Mouse (Mus musculus) megakaryocyte, adult 5-6 weeks (primary cell): ENCODE results near the gene Rho. TPM values are rescaled to one million over a fixed set of nuclear protein-coding genes. Genes with fewer than 3 reads are reported as not detected.
A peak's percentile ranks its signal among the peaks of the same experiment; 100 is the strongest.

Experiments used
- ATAC-seq: 2 replicates; pipeline ENCODE4 v1.8.0; 2016; ENCODE audit warnings: mild to moderate bottlenecking, inconsistent platforms; ENCODE audit not compliant: poor library complexity, severe bottlenecking
- total RNA-seq, 2 experiments: library from RNA; stranded (forward) in 1 of 2; stranded (reverse) in 1 of 2; fragments of 153-499, 151-499 nt in 1 of 2; fragments of 221-1000, 200-1000 nt in 1 of 2; gene quantifications; 2 replicates each; pipeline versions ENCODE4 v1.2.3 to v1.2.4; 2015 to 2017

Rho gene
- total RNA-seq (2015) (0.41 TPM in 1 of 2 replicates, not detected in the other), total RNA-seq (2017) (0.04 TPM in 1 of 2 replicates, not detected in the other)

DNA sequence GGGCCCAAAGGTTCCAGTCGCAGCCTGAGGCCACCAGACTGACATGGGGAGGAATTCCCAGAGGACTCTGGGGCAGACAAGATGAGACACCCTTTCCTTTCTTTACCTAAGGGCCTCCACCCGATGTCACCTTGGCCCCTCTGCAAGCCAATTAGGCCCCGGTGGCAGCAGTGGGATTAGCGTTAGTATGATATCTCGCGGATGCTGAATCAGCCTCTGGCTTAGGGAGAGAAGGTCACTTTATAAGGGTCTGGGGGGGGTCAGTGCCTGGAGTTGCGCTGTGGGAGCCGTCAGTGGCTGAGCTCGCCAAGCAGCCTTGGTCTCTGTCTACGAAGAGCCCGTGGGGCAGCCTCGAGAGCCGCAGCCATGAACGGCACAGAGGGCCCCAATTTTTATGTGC lies at the start of gene Rho:
Gene Rho, plus strand, starts transcription at position 110 of the 400 bp plus-strand sequence.
- no peak for ATAC-seq

DNA sequence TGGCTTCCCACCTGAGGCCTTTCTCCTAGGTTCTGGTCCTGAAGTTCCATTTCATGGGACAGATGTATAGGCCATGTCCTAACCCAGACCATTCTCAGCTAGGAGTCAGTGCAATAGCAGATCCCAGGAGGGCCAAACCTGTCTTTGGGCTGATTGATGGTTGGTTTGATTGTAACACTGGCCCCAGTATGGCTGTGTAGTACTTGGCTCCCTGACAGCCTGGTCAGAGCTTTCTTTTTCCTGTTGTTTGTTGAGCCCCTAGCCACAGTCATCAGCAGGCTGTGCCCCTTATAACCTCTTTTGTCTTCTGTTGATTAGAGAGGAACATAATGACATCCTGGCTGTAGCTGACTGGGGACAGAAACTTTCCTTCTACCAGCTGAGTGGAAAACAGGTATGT lies 47.5 kb upstream of the Rho start:
- ATAC-seq, result no peak

DNA sequence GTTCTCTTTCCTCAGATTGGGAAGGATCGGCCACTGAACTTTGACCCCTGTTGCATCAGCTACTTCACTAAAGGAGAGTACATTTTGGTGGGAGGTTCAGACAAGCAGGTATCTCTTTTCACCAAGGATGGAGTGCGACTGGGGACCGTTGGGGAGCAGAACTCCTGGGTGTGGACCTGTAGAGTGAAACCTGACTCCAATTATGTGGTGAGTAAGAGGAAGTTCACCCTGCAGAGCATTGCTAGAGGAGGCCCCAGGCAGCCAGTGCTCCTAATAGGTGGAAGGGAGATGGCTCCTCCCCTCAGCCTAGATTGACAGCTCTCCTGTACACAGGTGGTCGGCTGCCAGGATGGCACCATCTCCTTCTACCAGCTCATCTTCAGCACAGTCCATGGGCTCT lies 44.7 kb upstream of the Rho start:
- ATAC-seq, result peak; percentile 95

DNA sequence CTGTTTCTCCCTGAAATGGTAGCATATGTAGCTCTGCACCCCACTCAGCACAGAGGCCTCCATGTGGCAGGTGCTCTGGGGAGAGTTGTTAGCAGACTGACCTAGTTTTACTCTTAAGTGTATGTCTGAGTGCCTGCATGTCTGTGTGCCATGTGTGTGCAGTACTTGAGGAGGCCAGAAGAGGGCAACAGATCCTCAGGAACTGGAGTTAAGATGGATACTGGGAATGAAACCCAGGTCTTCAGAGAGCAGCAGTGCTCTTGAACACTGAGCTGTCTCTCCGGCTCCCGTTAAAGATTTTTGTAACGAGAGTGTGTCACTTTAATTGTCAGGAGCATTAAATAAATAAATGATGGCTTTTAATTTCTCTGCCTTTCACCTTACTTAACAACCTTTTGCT lies 43.3 kb upstream of the Rho start:
- peak; percentile 61 for ATAC-seq

DNA sequence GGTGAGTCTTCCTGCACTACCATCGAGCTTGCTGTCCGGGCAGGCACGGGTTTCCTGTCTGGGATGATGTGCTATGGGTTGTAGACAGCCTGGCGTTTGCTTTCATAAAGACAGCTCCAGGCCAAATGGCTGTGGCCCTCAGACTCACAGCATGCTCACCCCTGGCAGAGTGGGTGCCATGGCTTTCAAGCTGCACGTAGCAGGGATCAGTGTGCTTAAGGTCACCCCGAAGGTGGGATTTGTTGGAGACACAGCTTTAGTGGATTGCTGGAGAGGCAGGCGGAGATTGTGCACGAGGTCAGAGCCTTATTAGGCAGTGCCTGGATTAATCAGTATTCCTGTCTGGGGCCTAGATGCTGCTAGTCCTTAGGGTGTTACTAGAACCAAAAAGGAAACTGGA lies 40.9 kb upstream of the Rho start:
- ATAC-seq, result no peak

DNA sequence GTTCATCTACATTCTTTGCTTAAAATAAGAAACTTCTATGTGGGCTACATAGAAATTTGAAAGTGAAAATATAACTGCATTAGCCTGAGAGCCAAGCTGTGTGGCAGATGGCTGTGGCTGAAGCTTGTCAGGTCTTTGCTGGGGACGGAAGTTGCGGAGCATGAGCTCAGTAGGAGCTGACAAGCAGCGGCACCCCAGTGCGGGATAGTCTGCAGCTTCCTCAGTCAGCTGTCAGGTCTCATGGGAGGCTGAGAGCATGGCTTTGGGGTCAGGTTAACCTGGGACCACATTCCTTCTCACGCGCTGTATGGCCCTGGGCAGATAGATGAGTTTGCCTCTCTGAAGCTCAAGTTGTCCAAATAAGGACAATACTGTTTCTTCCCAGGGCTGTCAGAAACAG lies 40.5 kb upstream of the Rho start:
- ATAC-seq, result no peak

DNA sequence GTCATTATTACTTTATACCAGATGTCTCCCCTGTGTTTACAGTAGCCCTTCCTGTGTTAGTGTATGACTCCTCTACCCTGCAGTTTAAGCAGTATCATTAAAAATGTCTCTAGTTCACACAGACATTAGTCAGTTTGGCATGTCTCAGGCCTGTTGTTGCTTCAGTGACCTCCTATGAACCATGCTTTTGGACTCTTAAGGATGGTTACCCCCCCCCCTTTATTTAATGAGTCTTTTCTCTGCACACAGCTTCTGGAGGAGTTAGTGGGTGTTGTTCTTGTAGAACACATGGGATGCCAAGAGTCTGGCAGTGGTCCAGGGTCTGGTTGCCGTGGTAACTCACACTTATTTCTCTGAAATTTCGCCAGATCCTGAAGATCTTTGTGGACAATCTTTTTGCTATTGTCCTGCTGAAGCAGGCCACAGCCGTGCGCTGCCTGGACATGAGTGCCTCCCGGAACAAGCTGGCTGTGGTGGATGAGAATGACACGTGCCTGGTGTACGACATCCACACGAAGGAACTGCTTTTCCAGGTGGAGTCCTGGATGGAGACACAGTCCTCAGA lies 40.0 kb upstream of the Rho start:
- ATAC-seq, result no peak

DNA sequence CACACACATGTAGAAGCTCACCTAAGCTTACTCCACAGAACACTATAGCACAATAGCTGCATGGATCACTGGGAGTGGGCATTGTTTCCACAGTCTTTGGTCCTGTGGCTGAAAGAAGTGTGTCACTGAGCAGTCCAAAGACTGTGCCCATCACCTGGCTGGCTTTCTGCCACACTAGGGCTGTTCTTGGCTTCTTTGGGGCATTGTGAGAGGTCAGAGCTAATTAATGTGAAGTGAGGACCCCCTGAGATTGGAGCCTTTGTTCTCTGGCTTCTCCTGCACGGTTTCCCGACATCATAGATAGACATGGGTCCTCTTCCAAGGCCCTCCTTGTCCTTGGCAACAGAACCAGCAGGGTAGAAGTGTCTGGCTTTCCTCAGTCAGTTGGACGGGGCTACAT lies 39.2 kb upstream of the Rho start:
- ATAC-seq, result no peak

DNA sequence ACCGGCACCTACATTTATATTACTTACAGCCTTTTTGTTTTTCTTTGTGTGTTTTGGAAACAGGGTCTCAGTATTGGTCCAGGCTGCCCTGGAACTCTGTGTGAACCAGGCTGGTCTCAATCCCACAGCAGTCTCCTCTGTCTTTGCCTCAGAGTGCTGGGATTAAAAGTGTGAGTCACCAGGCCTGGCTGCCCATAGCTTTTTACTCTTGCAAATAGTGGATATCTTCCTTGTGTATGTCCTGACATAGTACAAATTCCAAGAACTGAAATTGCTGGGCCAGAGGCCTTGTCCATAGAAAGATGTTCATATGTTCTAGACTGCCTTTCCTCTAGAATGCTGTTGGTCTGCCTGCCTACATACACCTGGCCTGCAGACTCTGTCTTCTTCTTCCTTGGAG lies 35.2 kb upstream of the Rho start:
- no peak for ATAC-seq

DNA sequence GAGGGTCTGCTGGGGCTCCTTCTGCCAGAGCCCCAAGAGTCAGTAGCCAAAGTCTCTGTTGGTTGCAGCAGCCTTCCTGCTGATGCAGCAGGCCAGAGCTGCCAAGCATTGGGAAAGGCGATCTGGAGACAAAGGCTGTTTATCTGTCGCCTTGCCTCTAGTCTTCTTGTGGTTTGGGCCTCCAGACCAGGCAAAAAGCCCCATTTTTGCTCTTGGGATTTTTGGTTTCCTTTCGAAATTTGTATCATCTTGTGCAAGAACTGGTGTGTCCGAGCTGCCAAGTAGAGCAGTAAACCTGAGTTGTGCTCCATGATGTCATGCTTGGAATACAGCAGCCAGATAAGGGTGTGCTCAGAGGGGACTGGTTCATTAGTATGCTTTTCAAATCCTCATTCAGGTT lies 34.4 kb upstream of the Rho start:
- peak; percentile 30 for ATAC-seq

DNA sequence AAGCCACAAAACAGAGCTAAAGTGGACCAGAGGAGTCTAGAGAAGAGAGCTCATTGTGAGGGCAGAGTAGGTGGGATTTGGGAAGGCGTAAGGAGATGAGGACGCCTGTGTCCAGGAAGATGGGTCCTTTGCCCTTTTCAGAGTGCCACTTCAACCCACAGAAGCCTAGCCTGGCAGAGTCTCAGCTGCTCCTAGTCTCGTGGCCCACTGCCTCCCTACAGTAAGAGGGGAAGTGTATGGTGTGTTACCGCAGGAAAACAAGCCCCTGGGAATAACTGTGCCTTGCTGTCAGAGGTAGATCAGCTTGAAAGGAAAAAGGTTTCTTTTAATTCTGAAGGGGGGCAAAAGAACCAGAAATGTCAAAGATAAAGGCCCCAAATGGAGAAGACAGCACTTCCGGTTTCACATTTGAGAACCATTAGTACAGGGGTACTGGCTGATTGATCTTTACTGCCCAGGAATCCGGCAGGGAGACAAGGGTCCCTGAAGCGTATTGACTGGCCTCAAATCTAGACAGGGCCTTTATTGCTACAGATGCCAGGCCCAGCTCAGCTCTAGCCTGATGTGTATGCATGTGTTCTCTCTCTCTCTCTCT lies 33.5 kb upstream of the Rho start:
- ATAC-seq, result no peak

DNA sequence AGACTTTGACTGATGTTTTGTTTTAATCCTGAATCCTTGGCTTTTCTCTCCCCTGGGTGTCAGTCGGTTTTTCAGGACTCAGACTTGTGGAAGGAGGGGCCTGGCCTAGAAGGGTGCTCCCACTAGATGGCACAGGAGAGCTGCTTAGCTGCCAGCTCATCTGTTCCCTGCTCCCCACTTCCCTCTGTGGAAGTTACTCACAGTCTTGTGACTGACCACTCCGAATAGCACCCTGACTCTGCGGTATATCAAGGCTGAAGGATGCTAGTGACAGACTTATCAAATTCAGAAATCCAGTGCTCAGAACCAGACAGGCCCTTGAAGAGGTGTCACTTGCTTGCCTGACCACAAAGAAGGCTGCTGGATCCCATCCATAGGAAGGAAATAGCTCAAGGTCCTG lies 30.5 kb upstream of the Rho start:
- peak; percentile 93 for ATAC-seq

DNA sequence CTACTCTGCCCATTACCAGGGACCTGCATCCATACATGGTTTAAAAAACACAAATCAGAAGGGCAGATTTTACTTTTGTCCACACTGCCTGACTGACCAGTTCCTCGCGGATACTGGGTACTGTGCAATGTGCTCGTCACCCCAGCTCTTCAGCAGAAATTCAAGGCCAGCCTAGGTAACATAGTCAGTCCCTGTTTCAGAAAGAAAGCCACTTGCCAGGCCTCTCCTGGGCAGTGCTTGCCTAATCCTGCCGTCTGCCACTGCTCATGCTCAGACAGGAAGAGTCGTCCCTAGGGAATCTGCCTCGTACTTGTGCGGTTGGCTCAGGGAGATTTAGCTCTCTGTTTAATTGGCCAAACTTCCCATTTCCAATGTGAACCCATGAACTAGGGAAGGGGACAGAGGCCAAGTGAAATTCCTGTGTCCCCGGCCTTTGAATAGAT lies 30.0 kb upstream of the Rho start:
- ATAC-seq, result no peak

DNA sequence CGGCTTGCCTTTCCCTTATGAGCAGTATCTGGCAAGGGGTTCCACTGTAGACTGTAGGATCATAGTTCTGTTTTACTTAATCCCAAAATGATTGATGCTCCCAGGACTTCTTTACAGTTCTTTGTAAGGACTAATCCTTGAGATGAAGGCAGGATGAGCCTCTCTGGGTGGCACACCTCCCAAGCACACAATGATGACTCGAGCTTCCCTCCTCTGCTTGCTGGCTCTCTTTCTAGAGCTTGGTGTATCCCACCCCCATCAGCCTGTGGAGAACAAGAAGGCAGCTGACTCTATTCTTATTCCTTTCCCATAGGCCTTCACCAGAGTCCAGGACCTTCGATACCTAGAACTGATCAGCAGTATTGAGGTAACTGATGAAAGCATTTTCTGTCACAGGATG lies 29.0 kb upstream of the Rho start:
- no peak for ATAC-seq

DNA sequence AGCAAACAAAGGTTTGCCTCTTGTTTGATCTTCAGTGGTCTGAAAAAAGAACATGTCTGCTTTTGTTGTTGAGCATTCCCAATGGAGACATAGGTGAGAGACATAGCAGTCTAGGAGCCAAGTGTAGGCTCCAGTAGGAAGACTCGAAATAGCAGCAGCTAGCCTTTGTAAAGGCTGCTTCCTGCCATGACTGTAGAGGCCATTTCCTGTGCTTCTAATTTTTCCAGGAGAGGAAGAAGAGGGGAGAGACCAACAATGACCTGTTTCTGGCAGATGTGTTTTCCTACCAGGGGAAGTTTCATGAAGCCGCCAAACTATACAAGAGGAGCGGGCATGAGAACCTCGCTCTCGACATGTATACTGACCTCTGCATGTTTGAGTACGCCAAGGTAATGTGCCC lies 26.0 kb upstream of the Rho start:
- no peak for ATAC-seq

DNA sequence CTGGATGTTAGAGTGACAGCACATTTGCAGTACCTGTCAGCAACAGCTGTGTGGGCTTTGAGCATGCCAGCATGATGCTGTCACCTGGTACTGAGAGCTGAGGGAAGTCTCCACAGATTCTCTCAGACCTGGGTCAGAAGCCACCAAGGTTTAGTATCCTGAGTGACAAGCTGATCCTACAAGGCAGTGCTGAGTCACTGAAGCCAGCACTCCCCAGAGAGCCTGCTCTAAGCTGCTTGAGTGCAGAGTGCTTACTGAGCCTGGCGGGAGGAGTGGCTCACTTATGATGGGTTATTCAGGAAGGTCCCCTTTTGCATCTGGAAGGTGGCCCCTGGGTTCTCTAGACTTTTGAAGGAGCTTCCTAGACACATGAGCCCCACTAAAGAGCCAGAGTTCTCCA lies 25.1 kb upstream of the Rho start:
- 0 out of 2 replicates have a peak, but pooled peaks have one; percentile 8 for ATAC-seq

DNA sequence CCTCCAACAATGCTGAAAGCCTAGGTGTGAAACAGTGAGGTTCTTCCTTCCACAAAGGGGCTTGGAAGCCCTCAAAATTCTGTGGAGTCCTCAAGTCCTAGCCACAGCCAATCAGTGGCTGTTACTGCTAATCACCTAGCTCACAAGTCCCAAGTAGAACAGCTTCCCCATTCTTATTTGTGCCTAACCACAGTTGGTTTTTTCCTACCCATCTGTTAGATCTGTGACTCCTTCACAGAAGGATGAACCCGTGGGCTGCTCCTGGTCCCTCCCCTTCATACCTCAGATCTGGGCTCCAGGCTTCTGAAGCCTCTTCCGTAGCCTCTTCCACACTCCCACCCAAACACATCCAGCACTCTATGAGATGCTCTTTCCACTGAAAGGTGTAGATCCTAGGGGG lies 24.7 kb upstream of the Rho start:
- ATAC-seq, result peak; percentile 29

DNA sequence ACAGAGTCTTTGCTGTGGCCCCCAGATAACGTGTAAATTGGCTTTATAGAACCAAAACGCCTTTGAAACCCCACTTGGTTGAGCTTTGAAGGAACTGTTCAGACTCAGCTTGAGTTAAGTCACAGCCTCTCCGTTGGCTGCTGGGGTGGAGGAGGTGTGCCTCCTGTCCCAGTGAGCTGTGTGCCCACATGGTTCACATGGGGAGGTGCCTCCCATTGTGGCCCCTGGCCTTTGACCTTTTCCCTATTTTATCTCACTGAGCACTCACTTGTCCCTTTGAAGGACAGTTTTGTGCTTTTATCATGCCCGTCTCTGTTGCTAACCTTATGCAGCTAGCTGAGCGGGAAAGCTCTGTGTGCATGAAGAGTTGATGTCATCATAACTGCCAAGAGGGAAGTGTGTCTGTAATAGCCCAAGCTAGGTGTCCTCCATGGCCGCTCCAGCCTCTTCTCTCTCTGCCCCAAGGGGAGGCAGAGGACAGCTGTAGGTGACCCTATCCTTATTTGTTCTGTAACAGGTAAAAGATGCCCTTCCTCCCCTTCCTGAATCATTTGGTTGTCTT lies 23.0 kb upstream of the Rho start:
- ATAC-seq, result peak; percentile 73

DNA sequence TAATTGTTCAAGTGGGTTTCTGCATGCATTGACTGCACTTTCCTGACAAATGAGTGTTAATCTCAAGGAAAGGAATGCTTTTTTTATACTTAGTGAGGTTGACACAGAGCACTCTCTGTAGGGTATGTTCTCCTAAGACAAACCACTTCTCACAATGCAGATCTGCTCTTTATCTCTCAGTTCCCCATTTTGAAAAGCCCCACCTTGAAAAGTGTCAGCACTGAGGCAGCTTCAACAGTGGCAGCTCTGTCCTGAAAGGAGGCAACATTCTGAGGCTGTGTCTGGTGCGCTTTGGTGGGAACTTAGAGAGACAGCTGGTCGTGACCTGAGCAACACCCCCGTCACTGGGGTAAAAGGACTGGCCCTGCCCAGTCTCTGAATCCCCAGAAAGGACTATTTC lies 22.5 kb upstream of the Rho start:
- ATAC-seq, result peak; percentile 72

DNA sequence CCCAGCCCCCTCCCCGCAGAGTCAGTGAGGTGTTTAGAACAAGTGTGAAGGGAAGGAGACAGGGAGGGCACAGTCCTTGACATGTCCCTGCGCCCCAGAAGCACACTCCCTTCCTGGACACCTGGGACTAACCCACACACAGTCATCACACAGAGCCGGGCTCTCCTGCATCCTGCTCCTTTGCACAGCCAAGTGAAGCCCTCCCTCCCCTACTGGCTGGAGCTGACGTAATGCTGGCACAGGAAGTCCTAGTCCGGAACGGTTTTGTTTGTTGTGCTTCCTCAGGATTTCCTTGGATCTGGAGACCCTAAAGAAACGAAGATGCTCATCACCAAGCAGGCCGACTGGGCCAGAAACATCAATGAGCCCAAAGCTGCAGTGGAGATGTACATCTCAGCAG lies 21.6 kb upstream of the Rho start:
- 0 out of 2 replicates have a peak, but pooled peaks have one; percentile 11 for ATAC-seq

DNA sequence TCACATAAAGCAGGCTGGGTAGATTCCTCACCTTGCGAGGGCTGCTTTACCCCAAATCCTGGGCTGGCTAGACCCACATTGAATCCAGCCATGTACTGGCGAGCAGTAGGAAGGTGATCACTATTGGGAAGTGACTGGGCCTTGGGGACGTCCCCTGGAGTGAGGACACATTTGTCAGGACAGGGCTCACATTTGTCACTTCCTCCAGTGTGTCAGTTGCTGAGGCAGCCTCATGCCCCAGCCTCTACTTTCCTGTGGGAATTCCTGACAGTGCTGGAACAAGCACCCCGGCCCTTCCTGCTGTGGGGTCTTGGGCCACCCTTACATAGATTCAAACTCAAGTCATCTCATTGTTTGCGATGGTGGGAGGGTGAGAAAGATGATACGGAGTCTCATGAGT lies 19.8 kb upstream of the Rho start:
- no peak for ATAC-seq

DNA sequence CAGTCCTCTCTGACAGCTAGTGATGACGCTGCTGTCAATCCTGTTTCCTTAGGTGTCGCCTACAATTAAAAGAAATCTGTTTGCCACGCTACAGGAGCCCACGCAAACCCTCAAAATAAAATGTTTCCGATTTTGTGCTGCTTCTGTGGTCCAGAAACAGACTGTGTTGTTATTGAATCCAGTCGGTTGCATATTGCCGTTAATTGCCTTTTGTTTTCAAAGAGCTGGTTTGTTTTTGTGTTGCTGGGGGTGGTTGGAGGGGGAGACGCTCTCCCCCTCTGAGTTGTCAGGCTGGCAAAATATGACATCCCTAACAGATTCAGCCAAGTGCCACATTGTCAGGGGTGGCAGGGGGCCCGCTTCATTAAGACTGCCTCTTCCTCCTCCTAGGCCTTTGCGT lies 18.1 kb upstream of the Rho start:
- no peak for ATAC-seq
